Mouse (Mus musculus): ENCODE measurements around the gene Vip. TPM values are rescaled to one million over a fixed set of nuclear protein-coding genes. Genes with fewer than 3 reads are reported as not detected.
A peak's percentile ranks its signal among the peaks of the same experiment; 100 is the strongest.

The Vip gene
- total and polyA plus RNA-seq, 3 experiments: not detected

DNA sequence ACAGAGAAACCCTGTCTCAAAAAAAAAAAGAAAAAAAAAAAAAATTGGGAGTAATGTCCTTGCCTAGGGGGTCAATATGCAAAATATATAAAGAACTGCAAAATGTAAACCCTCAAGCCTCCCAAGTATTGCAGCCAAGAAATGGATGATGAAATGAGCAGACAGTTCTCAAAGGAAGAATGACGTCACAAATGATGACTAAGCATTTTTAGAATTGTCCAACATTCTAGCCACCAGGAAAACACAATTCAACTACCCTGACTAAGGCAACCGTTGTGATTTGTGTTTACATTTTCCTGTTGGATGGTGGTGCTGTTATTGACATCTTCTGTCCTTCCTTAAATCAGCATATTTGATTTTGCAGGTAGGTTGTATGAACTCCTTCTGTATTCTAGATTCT, 42.3 kb downstream of the Vip start:
- Histone ChIP-seq H3K4me1 (ENCODE audit: control insufficient read depth in 1 of 2, insufficient read depth in 2 of 2, low read length in 2 of 2) (no peaks in the 10 kb centered on the region), H3K79me2 (ENCODE audit: control insufficient read depth, insufficient read depth, low read length, poor library complexity) (no peaks in the 10 kb centered on the region), H3K4me3 (ENCODE audit: control insufficient read depth in 1 of 2, insufficient read depth in 1 of 2, low read depth in 2 of 2, low read length in 2 of 2) (no peak overlapping the region), H3K27me3 (ENCODE audit: control insufficient read depth in 1 of 2, insufficient read depth in 2 of 2, low read length in 2 of 2) (no peaks in the 10 kb centered on the region; a peak in 1 of 4 replicates), H3K27ac (ENCODE audit: control insufficient read depth, low read depth, low read length) (no peak overlapping the region), H3K36me3 (ENCODE audit: control insufficient read depth in 1 of 2, insufficient read depth in 2 of 2, low read length in 2 of 2) (no peaks in the 10 kb centered on the region), H3K9me3 (replicated peaks; ENCODE audit: insufficient read depth, low read length) (no peaks in the 10 kb centered on the region), H3K9ac (ENCODE audit: control insufficient read depth, low read depth, low read length, poor library complexity, severe bottlenecking) (no peak overlapping the region)
- DNase-seq (ENCODE audit: low read depth, low spot score): peak; percentile 12
- TF ChIP-seq MAFK (IDR thresholded peaks at IDR 0.05; ENCODE audit: borderline replicate concordance, low read depth, low read length) (peak; percentile 66; the same call in 1 of the 2 replicates), MAX (IDR thresholded peaks at IDR 0.05; ENCODE audit: low read length) (no peak)

DNA sequence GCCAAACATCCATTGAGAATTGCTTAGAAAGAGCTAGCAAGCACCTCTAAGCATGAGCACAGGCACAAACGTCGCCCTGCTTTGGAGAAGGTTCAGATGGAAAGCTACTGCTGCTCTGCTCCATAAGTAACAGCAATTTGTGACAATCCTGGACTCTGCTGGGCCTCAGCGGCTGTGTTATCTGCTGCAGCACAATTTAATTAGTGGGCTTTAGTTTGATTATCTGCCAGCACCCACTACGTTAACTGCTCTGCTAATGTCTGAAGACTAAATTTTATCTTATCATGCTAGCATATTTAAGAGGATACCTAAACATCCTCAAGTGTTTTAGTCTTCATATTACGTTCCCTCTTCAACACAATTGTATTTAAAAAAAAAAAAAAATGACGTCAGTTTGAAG, 46.6 kb downstream of the Vip start:
- no peaks in the 10 kb centered on the region for H3K79me2 ChIP-seq (ENCODE audit: control insufficient read depth, insufficient read depth, low read length, poor library complexity)
- H3K36me3 ChIP-seq (ENCODE audit: control insufficient read depth in 1 of 2, insufficient read depth in 2 of 2, low read length in 2 of 2): no peaks in the 10 kb centered on the region
- no peaks in the 10 kb centered on the region for H3K4me1 ChIP-seq (ENCODE audit: control insufficient read depth in 1 of 2, insufficient read depth in 2 of 2, low read length in 2 of 2)
- no peak for TF ChIP-seq EP300 (IDR thresholded peaks at IDR 0.05; ENCODE audit: low read depth in 1 of 2, low read length in 2 of 2)
- no peak for TF ChIP-seq MYB (IDR thresholded peaks at IDR 0.05; ENCODE audit: low read depth, low read length)
- TF ChIP-seq MAFK (IDR thresholded peaks at IDR 0.05; ENCODE audit: borderline replicate concordance, low read depth, low read length): no peak
- no peak for TF ChIP-seq NRF1 (IDR thresholded peaks at IDR 0.05; ENCODE audit: insufficient read depth, low read depth, low read length, poor library complexity, severe bottlenecking)
- no peak for TF ChIP-seq JUND (IDR thresholded peaks at IDR 0.05; ENCODE audit: low read depth, low read length)
- no peak for TF ChIP-seq MAX (IDR thresholded peaks at IDR 0.05; ENCODE audit: low read length)
- no peak for TF ChIP-seq ZKSCAN1 (IDR thresholded peaks at IDR 0.05; ENCODE audit: low read depth, low read length)
- no peak for TF ChIP-seq ZNF384 (IDR thresholded peaks at IDR 0.05; ENCODE audit: low read depth, low read length)
- TF ChIP-seq ZC3H11A (IDR thresholded peaks at IDR 0.05; ENCODE audit: low read depth, low read length): no peak
- no peak for TF ChIP-seq POLR2AphosphoS5 (IDR thresholded peaks at IDR 0.05; ENCODE audit: borderline replicate concordance, low read depth, low read length)
- TF ChIP-seq GABPA (IDR thresholded peaks at IDR 0.05; ENCODE audit: low read depth, low read length): no peak
- TF ChIP-seq USF1 (IDR thresholded peaks at IDR 0.05; ENCODE audit: low read depth, low read length): no peak
- TF ChIP-seq BHLHE40 (IDR thresholded peaks at IDR 0.05; ENCODE audit: borderline replicate concordance, low read depth, low read length): no peak
- TF ChIP-seq TCF12 (IDR thresholded peaks at IDR 0.05; ENCODE audit: low read depth, low read length): no peak
- no peak for TF ChIP-seq TAL1 (IDR thresholded peaks at IDR 0.05; ENCODE audit: low read length)
- no peak for TF ChIP-seq MAZ (IDR thresholded peaks at IDR 0.05; ENCODE audit: low read depth, low read length)
- no peaks in the 10 kb centered on the region for H3K27me3 ChIP-seq (ENCODE audit: control insufficient read depth in 1 of 2, insufficient read depth in 2 of 2, low read length in 2 of 2)
- H3K4me3 ChIP-seq (ENCODE audit: control insufficient read depth in 1 of 2, insufficient read depth in 1 of 2, low read depth in 2 of 2, low read length in 2 of 2): no peak overlapping the region
- no peak overlapping the region for H3K27ac ChIP-seq (ENCODE audit: control insufficient read depth, low read depth, low read length)
- no peaks in the 10 kb centered on the region for H3K9me3 ChIP-seq (replicated peaks; ENCODE audit: insufficient read depth, low read length)
- DNase-seq (ENCODE audit: low read depth, low spot score): peak; percentile 17
- H3K9ac ChIP-seq (ENCODE audit: control insufficient read depth, low read depth, low read length, poor library complexity, severe bottlenecking): no peak overlapping the region

All from MEL (cell line).